Mouse (Mus musculus): ENCODE results near the gene Wfdc12.

- no peak for TF ChIP-seq POLR2A (IDR thresholded peaks at IDR 0.05; ENCODE audit: borderline replicate concordance, control insufficient read depth, low read depth, low read length)
- TF ChIP-seq CTCF (IDR thresholded peaks at IDR 0.05; ENCODE audit: control insufficient read depth, insufficient read depth, low read length) = no peak
These were observed 34.2 kb downstream of the Wfdc12 start for GRCm38 (mm10) chr2:164156158-164156557.
